Mouse (Mus musculus): ENCODE measurements around the gene Jdp2.
A peak's percentile ranks its signal among the peaks of the same experiment; 100 is the strongest.
"Not testable (repeated sequence)": the region's sequence is repeated elsewhere in the genome, so short reads cannot be mapped to it uniquely, and the experiment has no call there.

Gene Jdp2

DNA sequence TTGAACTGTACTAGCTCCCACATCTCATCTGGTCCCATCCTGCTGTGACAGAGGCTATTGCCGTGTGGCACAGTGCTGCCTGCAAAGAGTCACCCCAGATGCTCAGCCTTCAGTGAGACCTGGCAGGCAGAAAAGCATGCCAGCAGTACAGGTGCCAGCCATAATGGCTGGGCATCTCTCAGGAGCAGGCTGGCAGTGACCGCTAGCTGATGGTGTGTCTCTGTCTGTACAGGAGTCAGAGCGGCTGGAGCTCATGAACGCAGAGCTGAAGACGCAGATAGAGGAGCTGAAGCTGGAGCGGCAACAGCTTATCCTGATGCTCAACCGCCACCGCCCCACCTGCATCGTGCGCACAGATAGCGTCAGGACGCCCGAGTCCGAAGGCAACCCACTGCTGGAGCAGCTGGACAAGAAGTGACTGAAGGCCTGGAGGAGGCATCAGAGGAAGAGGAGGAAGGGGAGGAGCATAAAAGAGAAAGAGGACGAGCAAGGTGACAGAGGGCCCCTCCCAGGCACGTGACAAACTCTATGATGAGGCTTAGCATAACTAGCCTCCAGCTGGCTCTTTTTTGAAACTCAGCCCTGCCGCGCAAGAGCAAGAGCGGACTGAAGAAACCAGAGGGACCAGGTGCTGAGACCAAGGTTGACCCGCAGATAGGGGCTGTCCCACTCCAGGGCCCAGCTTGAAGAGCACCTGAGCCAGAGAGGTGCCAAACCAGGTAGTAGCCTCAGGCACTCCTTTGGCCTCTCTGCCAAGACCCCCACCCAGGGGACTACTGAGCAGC, 39.9 kb downstream of the Jdp2 start:
- DNase-seq (ENCODE audit: low spot score), result no peak

DNA sequence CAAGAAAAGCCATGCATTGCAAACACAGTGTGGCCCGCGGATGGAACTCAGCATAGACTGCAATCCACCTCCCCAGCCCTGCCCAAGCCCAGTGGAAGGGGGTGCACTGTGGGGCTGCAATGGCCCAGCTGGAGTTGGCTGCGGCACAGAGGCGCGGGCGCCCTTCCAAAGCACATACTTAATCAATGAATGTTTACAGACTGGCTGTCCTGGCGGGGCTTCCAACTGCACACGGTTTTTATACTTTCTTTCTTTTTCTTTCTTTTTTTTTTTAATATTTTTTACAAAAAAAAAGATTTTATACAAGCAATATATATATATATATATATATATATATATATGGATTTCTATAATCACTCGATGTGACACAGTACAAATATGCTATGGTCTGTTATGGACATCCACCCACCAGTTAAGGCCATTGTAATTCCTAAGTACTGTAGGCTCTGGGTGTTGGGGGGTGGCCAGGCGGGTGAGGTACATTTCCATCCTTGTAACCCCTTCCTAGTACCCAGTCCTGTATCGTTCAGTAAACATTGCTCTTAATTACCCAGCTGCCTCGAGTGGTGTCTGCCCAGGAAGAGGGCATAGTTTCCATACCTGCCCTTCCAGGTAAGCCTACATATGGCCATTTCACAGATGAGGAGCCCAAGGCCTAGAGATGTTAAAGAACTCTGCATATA, 40.6 kb downstream of the Jdp2 start:
- DNase-seq (ENCODE audit: low spot score), result no peak

DNA sequence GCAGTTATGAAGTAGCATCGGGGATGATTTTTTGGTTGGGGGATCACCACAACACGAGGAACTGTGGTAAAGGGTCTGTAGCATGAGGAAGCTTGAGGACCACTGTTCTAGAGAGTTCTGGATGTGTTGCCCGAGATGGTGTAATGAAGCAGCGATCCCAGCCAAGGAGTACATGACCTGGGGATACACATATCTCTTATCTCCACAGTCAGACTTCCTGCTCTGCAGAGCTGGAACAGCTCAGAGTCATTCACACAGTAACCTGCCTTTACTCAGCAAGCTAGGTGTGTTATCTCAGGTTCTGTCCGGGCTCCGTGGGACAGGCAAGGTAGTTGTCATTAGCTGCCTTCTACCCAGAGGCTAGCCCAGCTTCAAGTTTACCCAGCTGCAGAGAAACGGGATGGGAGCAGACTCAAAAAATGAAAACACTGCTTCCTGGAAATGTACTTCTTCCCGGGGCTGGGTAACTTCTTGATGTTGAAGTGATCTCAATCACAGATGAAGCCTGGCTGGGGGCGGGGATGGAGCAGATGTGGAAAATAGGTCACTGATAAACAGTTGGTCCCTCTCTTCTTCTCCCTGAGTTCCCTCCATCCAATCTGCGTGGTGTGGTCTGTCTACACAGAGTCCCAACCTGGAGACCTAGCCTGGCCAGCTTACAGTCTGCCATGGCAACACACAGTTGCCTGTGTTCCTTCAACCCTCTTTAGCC, 42.2 kb downstream of the Jdp2 start:
- DNase-seq (ENCODE audit: low spot score), result no peak

DNA sequence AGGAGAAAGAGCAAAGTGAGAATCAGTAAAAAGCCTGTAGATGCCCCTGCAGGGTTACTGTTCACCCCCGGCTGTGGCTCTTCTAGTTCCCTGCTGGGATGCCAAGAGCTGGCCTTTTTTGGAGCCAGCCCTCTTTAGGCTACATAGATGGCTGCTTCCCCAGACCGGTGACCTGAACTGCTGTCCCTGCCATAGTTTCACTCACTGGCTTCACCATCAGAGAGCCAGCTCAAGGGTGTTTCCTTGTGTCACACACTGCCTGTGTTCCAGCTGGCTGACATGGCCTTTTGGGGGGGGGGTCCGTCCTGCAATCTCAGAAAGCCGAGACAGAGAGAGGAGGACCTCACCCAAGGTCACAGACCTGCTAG, 42.7 kb downstream of the Jdp2 start:
- DNase-seq (ENCODE audit: low spot score), result no peak

DNA sequence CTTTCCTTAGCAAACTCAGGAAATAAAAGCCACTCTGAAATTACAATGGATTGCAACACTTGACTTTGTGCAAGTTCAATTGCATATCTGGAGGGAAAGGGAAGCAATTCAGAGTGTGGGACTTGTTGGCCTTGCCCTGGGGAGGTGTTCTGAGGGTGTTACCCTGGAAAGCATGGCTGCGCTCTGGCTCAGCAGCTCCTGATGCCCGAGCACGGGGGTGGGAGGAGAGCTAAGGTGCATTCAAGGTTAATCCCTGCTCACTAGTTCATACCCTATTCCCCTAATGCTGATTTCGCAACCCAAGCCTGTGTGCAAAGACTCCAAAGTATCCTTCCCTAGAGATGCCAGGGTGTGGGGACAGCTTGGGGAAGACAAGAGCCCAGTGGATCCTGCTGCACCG, 44.9 kb downstream of the Jdp2 start:
- no peak for DNase-seq (ENCODE audit: low spot score)

DNA sequence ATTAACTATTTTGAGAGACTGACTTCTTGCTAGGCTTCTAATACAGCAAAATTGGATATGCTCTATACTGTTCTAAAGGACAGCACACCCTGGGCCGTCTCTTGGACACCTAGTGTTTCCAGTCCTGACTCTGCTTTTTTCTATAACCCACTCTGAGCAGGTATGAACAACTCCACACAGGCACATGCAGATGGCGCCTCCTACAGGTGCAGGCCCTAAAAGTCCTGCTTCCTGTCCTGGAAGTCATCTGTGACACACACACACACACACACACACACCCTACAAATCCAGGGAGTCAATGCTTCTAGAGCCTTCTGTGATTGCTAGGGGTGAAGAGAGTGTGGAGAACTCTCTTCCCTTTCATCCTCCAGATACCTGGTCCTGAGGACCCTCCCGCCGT, 46.8 kb downstream of the Jdp2 start:
- no peak for DNase-seq (ENCODE audit: low spot score)

DNA sequence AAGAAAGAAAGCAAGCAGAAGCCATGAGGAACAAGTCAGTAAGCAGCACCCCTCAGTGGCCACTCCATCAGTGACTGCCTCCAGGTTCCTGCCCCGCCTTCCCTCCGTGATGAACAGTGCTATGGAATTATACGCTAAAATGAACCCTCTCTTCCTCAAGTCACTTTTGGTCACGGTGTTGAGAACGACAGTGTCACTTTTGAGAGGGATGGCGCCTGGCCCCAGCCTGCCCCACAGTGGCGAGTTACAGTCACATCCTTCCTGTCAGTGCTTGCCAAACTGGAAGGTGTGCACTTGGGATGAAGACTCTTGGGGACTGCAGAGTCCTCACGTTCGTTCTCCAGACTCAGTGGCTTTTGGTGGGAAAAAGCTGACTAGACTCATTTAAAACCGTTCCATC, 48.5 kb downstream of the Jdp2 start:
- DNase-seq (ENCODE audit: low spot score), result no peak

DNA sequence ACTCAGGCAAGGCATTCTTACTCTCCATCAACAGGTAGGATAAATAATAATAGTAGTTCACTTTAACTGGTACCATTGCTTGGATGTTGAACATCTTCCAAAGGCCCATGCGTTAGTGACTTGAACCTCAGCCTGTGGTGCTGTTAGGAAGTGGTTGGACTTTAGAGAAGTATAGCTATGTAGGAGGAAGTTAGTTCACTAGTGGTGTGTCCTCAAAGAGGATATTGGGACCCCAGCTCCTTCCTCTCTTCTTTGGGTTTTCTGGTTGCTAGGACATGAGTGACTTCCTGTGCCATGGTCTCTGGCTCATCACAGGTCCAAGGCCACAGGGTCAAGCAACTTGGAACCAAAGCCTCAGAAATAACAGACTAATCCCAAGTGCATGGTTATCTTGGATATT, 49.1 kb downstream of the Jdp2 start:
- no peak for DNase-seq (ENCODE audit: low spot score)

DNA sequence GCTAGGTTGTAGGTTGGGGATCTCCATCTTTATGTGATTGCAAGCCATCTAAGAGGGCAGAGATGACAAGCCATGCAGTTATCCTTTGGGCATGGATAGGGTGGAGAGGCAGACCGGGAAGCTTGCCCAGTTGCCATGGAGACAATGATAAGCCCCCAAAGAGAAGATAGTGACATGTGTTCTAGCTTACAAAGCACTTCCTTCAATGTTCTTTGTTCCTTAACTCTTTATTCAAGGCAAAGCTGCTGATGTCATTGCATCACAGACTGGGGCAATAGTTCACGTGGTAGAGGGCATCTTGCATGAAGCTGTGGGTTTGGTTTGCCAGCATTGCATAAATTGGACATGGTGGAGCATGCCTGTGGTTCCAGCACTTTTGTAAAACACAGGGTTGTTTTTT, 60.5 kb downstream of the Jdp2 start:
- DNase-seq (ENCODE audit: low spot score), result no peak

DNA sequence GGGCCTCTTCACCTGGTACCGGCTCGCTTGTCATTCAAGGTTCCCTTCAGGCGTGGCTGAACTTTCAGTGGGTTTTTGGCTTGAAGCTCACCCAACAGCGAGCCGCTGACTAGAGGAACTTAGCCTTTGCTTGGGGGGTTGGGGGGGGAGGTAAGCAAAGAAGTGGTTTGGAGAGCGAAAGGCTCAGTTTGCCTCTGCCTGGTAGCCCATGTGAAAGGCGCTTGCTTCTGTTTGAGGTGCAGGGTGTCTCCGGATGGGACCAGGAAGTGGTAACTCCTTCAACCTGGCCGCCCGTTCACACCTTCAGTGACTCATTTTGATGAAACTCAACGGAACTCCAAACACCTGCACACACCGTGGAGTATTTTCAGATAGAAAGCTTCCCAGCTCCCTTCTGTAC, 62.0 kb downstream of the Jdp2 start:
- no peak for DNase-seq (ENCODE audit: low spot score)

DNA sequence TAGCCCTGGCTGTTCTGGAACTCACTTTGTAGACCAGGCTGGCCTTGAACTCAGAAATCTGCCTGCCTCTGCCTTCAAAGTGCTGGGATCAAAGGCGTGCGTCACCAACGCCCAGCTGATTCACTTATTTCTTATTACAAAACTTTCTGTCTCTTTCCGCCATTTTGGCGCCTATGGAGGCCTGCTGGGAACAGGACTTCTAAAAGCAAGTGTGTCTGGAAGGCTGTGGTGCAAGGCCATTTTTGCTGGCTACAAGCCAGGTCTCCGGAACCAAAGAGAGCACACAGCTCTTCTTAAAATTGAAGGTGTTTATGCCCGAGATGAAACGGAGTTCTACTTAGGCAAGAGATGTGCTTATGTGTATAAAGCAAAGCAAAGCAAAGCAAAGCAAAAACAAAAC, 63.4 kb downstream of the Jdp2 start:
- DNase-seq (ENCODE audit: low spot score), result not testable (repeated sequence)

DNA sequence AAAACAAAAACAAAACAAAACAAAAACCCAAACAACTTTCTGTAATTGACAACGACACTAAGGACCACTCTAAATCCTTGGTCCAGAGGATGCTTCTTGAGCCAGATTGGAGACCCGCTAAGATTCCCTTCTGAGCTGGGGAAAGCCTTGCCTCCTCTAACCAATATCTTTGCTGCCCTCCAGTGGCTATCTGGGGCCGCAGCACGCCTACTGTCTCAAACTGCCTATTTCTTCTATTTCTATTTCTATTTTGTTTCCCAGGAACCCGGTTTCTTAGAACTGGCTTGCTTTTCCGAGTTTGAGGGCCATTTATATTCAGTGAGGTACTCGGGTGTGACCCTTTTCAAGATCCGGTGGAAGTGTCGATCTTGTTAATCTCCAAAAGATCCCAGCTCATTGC, 64.1 kb downstream of the Jdp2 start:
- DNase-seq (ENCODE audit: low spot score), result peak; percentile 65

DNA sequence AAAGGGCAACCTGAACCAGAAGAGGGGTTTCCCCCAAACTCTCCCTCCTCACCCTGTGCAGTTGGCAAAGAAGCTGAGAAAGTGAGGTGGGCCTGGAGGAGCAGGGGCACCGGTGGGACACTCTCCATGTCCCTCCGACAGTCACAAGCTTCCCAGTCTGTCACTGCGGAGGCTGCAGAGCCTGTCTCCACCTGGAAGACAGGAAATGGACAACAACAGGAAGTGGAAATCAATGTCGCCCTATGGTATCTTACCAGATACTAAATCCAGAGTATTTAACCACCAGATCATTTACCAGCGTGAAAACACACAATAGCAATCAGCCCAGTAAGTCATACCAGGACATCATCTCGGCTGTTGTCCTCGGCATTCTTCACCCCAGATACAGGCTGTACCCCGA, 67.3 kb downstream of the Jdp2 start:
- no peak for DNase-seq (ENCODE audit: low spot score)

DNA sequence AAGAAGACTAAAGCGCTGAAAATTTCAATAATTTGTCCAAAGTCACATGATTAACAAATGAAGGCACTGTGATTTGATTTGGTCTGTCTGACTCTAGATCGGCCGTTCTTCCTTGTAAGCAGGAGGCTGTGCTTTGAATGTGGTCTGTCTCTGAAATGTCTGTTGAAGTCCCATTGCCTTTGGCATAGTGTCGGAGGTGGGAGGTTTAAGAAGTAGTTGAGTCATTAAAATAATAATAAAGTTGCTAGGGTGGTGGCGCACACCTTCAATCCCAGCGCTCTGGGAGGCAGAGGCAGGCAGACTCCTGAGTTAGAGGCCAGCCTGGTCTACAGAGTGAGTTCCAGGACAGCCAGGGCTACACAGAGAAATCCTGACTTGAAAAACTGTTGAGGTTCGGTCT, 68.2 kb downstream of the Jdp2 start:
- DNase-seq (ENCODE audit: low spot score), result no peak

DNA sequence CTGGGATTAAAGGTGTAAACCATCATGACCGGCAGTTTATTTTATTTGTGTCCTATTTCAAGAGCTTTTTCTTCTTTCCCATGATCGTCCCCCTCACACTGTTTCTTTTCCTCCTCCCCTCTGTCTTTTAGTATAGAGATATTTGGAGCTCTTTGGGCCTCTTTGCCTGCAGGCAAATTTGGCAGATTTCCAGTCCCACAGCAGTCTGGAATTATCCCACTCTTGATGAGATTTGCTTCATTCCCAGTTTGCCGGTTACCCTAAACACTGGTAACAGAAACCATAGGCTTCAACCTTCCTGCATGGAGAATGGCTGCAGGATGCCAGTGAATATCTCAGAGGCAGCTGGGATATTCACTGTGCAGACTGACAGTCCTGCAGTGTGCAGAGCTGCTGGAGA, 69.9 kb downstream of the Jdp2 start:
- no peak for DNase-seq (ENCODE audit: low spot score)

DNA sequence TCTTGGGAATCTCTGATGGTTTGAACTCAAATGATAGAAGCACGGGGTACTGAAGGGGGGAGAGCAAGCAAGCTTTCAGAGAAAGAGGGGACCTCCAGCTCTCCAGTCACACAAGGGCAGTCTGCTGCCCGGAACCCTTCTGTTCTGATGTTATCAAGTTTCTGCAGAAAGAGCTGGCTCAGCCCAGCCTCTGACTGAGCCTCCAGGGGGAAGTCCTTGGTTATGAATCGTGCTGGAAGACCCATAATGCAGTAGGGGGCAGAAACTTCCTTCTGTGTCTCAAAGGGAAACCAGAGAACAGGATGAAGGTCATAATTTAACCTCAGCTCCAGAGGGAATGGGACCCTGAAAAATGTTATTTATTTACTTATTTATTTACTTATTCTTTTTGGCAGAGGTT, 71.3 kb downstream of the Jdp2 start:
- no peak for DNase-seq (ENCODE audit: low spot score)

DNA sequence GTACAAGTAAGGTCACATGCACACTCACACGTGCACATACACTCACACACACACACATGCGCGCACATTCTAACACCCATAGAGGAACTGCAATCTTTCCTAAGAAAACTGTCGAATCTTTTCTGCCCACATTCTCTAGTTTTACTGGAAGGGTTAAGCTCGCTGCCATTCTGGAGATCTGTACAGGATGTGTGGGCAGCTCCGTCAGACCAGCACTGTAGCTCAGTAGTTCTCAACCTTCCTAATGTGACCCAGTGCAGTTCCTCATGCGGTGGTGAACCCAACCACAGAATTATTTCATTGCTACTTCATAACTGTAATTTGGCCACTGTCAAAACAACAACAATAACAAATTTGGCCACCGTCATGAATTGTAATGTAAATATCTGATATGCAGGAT, 75.1 kb downstream of the Jdp2 start:
- no peak for DNase-seq (ENCODE audit: low spot score)

DNA sequence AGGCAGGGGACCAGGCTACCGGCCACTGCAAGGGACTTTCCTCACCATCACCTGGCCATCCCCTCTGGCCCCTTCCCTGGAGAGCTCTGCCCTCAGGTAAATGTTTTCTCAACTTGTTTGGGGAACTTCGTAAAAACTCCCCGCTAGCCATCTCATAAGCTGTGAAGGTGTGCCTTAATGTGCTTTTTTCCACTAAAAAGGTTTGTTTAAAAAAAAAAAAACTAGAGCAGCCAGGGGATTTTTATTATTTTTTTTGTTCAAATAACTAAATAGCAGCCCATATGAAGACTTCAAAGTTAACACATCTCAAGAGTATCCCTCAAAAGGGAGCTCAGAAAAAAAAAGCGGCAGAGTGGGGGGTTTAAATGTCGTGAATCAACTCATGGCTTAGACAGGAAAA, 80.3 kb downstream of the Jdp2 start:
- DNase-seq (ENCODE audit: low spot score), result no peak

DNA sequence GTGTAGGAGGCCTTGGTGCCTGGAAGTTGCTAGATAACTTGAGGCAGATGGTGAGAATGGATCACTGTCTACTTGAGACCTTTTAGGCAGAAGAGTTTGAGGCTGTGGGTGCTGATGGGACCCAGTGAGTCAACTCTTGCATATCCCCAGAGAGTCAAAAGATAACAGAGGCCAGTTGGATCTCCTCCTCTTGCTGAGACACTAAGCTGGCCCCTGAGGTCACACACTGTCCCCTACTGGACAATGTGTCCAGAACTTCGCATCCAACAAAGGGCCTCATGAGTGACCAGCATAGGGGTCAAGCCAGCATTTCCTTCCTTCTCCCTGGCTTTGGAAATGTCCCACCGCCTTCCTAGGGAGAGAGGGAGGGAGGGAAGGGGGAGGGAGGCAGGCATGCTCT, 81.0 kb downstream of the Jdp2 start:
- DNase-seq (ENCODE audit: low spot score), result no peak

DNA sequence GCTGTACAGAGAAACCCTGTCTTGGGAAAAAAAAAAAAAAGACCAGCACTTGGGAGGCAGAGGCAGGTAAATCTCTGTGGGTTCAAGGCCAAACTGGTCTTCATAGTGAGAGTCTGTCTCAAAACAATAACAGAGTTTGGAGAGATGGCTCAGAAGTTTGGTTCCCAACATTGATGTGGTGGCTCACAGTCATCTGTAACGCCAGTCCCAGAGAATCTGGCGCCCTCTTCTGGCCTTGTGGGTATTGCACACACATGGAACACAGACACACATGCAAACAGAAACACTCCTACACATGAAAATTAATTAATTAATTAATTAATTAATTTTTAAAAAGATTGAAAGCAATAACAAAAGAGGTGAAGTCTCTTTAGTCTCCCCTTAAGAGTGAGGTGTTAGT, 83.5 kb downstream of the Jdp2 start:
- DNase-seq (ENCODE audit: low spot score), result no peak

DNA sequence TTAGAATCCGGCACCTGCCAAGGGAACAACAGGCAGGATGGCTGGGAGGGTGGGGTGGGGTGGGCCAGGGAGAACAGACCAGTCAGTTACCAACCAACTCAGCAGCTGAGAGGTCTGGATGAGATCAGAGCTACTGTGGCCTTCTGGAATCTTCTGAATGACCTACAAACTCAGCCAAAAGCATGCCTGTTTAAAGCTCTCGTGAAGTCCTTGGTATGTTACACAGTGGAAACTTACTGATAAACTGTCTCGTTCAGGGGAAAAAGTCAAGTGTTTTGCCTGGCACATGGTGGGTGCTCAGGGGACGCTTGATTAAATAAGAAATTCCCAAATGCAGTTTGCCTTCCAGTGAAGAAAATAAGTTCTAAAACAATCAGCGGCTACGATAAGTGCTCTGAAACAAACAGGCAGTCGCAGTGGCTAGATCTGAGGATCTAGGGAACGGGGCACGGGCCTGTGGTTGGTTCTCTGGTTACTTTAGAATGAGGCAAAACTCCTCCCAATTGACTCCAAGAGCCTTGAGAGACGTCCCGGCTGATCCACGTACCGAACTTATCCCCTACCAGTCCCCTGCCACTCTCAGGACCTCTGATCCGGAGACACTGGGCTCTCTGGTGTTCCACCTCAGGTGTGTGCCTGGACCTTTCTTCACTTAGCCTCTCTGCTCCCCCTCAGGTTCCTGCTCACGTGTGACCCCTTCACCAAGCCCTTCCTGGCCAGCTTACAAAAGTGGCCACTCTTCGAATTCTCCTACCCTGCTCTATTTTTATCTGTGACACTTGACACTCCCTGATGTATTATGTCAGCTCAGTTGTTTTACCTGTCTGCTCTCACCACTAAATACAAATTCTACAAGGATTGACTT, 85.8 kb downstream of the Jdp2 start:
- DNase-seq (ENCODE audit: low spot score), result no peak

DNA sequence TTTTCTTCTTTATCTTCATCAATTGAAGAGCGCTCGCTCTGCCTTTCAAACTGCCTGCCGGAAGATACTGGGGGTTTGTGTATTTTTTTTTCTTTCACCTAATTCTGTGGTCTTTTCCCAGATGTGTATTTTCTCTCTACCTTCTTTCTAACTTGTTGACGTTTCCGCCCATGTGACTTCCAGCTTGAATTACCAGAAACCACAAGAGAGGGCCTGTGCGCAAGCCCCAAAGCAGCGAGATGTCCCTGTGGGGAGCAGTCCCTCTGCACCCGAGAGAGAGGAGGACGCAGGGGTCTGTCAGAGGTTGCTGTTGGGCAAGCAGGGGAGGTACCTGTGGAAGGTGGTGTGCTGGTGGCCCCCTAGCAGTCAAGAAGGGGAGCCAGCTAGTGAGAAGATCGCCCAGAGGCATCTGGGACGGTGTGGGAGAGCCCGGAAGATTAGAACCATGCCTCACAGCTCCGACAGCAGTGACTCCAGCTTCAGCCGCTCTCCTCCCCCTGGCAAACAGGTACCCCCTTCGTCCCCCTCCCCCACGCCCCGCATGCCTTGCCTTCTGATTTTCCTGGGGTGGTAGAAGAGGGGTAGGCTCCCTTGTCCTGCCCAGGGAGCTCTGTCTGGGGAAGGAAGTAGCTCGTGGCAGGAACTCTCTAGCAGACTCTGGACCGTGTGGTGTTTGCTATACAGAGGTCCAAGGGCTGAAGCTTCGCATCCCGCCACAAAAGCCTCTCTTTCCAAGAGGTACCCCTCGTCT, 87.8 kb downstream of the Jdp2 start, which contains the start of gene Batf:
Gene Batf (plus strand): TSS at position 204 of the 751 bp plus-strand sequence.
- no peak for DNase-seq (ENCODE audit: low spot score)
